Mouse (Mus musculus): ENCODE results near the gene Rgs7. TPM values are rescaled to one million over a fixed set of nuclear protein-coding genes. Genes with fewer than 3 reads are reported as not detected.
A peak's percentile ranks its signal among the peaks of the same experiment; 100 is the strongest.

Gene Rgs7
- polyA plus RNA-seq (2015; fragmentation: Nextera tagmentation; extraction: Ambion mirVana): 27.1 and 28.9 TPM in 2 replicates

DNA sequence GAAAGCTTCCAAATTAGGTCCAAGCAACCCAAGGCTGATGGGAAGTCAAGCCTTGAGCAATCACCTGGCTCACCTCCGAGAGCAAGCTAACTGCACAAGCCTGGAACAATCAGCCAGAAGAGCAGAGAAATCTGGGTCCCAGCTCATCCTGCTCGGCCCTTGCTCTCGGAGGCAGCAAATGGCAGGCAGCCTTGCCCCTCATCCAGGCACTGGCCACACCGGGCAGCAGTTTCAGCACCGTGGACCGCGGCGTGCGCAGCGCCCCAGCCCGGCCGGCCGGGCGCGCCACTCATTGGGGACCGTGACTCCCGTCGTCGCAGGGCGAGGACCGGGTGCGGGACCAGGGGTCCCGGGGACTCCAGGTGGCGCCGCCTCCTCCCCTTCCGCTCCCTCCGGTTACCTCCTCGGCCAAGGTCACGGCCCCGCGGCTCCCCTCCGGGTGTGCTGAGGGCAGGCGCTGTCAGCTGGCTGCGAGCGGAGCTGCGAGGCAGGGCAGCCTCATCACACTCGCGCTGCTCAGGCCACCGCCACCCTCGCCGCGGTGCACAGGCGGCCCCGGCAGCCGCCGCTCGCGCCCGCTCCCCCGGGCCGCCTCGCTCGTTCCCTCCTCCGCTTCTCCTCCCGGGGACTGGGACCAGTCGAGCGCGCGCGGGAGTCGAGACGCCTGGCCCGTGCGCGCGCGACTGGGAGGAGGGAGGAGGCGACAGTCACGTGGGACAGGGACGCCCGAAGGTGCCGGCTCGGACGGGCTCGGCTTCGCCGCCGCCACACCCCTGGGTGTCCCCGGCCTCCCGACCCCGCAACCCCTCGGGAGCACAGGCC lies at the start of gene Rgs7:
Rgs7 (minus strand) TSS at position 640 of the 822 bp plus-strand sequence.
- under 1% methylated on average over 47 of the region's 82 CpGs for WGBS
- Histone ChIP-seq H3K27ac (peak within 1 kb of the TSS; percentile 94), H3K27me3 (0 out of 2 replicates have a peak, but pooled peaks cover 6% of the 10 kb centered on the region), H3K9ac (peak within 1 kb of the TSS; percentile 88), H3K4me3 (peak within 1 kb of the TSS; percentile 71), H3K36me3 (no peaks in the 10 kb centered on the region), H3K9me3 (no peaks in the 10 kb centered on the region), H3K4me1 (replicated peaks) (peaks cover 16% of the 10 kb centered on the region), H3K4me2 (peak within 1 kb of the TSS; percentile 72)
- ATAC-seq (ENCODE audit: low FRiP score): peak; percentile 96

DNA sequence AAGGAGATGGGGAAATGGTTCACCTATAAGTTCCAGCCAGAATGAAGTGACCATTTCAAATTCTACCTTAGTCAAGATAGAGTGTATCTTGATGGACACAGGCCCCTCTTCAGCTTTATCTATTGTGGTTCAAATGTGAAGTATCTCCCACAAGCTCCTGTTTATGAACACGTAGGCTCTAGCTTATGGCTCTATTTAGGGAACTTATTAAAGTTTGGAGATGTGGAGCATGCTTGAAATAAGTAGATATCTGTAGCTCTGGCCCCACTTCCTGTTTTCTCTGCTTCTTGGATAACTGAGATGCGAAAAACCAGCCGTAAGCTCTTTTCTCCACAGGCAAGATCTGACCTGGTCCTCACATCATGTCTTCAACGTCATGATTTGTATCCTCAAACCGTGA lies 48.4 kb upstream of the Rgs7 start:
- no peak overlapping the region for H3K27ac ChIP-seq
- no peaks in the 10 kb centered on the region for H3K36me3 ChIP-seq
- H3K27me3 ChIP-seq: no peaks in the 10 kb centered on the region
- 94% methylated on average over 5 of the region's 5 CpGs for WGBS
- H3K4me2 ChIP-seq: no peak overlapping the region
- H3K9ac ChIP-seq: no peak overlapping the region
- no peak overlapping the region for H3K4me3 ChIP-seq
- no peaks in the 10 kb centered on the region for H3K9me3 ChIP-seq
- no peaks in the 10 kb centered on the region for H3K4me1 ChIP-seq (replicated peaks)
- no peak for ATAC-seq (ENCODE audit: low FRiP score)

DNA sequence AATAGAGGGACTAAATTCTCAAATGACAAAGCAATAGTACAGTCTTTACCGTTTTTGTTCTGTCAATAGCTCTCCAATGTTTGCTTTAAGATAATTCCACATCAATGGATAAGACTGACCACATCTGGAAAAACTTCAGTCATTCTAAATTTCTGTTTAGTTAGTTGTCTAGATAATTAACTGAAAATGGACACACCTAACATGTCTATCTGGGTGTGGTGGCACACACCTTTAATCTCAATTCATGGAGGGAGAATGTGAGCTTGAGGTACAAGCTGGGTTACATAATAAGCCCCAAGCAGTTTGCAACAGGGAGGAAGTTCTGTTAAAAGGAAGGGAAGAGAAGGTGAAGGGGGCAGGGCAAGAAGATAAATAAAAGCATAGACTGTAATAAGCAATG lies 45.0 kb upstream of the Rgs7 start:
- Histone ChIP-seq H3K4me2 (no peak overlapping the region), H3K27ac (no peak overlapping the region), H3K4me3 (no peak overlapping the region), H3K9ac (no peak overlapping the region), H3K36me3 (no peaks in the 10 kb centered on the region), H3K9me3 (no peaks in the 10 kb centered on the region), H3K4me1 (replicated peaks) (no peaks in the 10 kb centered on the region), H3K27me3 (no peaks in the 10 kb centered on the region)
- 86% methylated on average over 1 of the region's 1 CpGs for WGBS
- no peak for ATAC-seq (ENCODE audit: low FRiP score)

DNA sequence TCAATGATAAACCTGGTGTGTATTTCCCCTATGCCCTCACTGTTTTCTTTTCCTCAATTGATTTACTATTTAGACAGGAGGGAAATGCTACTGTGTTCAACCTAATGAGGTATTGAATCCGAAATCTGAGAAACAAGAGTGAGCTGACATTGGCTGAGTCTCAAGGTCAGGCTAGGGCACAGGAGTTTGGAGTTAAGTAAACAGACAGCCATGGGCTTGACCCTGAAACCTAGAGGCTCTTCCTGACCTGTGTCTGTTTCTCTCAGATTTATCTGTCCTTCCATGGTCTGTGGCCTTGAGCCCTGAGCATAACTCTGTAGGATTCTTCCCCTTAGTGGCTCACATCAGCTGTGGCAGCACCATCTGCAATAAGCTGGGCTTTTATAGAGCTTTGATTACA lies 37.6 kb upstream of the Rgs7 start:
- no peaks in the 10 kb centered on the region for H3K27me3 ChIP-seq
- 76% methylated on average over 1 of the region's 1 CpGs for WGBS
- no peaks in the 10 kb centered on the region for H3K9me3 ChIP-seq
- H3K4me3 ChIP-seq: no peak overlapping the region
- no peak overlapping the region for H3K4me2 ChIP-seq
- H3K36me3 ChIP-seq: no peaks in the 10 kb centered on the region
- H3K4me1 ChIP-seq (replicated peaks): no peaks in the 10 kb centered on the region
- no peak overlapping the region for H3K27ac ChIP-seq
- ATAC-seq (ENCODE audit: low FRiP score): no peak
- H3K9ac ChIP-seq: no peak overlapping the region

DNA sequence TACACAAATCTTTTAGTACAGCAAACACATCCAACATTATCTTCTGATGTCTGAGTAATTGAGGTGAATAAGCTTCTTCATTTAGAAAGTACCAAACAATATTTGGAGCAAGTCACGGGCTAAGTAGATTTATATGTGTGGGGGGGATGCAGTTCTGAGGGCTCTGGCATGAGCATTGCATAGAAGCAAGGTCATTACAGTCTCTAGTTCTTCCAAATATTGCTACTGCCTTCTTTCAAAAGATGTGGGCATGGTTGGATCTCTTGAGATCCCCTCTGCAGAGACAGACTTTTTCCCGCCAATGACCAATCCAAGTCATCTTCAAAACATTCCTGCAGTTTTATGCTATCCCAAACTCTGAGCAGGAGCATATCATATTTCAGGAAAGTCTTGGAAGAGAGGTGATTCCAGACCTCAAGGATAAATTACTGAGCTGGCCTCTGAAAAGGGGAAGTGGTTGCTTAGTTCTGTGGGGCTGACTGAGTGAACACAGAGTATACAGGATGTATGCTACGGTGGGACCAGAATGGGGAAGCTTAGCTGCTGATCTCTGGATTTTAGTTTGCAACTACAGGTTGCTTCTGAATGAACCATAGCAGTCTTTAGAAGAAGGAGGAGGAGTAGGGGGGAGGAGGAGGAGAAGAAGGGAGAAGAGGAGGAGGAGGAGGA lies 32.5 kb upstream of the Rgs7 start:
- Histone ChIP-seq H3K4me2 (no peak overlapping the region), H3K36me3 (no peaks in the 10 kb centered on the region), H3K27me3 (no peaks in the 10 kb centered on the region), H3K9ac (no peak overlapping the region), H3K27ac (no peak overlapping the region), H3K4me1 (replicated peaks) (no peaks in the 10 kb centered on the region), H3K4me3 (no peak overlapping the region), H3K9me3 (no peaks in the 10 kb centered on the region)
- no peak for ATAC-seq (ENCODE audit: low FRiP score)
- 84% methylated on average over 3 of the region's 3 CpGs for WGBS

DNA sequence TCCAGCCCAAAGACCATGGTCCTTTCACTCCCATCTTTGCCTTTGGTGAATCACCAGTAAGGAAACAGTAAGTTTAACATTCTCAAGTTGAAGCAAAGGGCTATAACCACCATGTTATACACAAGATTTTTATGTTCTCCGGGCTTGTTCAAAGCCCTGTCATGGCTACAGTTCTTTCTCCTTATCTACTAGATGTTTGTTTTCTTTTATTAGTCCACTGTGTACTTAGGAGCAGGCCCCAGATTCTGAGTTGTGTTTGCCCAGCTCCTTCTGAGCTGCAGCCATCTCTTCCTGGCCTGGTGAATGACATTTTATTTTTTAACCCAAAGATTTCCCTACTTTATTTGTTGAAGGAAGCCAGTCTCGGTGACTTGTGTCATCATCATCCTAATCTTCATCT lies 31.3 kb upstream of the Rgs7 start:
- no peak overlapping the region for H3K4me3 ChIP-seq
- no peaks in the 10 kb centered on the region for H3K27me3 ChIP-seq
- H3K36me3 ChIP-seq: no peaks in the 10 kb centered on the region
- H3K27ac ChIP-seq: no peak overlapping the region
- WGBS: 92% methylated on average over 2 of the region's 2 CpGs
- ATAC-seq (ENCODE audit: low FRiP score): no peak
- no peak overlapping the region for H3K4me2 ChIP-seq
- H3K9ac ChIP-seq: no peak overlapping the region
- no peaks in the 10 kb centered on the region for H3K9me3 ChIP-seq
- H3K4me1 ChIP-seq (replicated peaks): no peaks in the 10 kb centered on the region

DNA sequence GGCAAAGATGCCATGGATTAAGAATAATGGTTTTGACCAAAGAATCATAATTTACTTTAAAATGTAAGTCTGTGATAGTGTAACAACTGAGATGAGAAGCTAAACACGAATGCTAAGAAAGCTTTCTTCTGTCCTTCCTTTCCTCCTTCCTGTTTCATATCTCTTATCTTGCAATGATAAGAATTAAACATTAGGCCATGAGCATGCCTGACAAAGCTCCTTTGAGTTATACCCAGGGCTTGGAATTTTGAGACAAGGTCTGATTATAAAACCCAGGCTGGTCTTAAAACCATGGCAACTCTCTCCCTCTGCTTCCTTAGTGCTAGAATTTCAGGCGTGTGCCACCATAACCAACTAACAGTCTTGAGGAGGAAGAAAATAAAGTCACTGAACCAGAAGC lies 22.2 kb upstream of the Rgs7 start:
- 77% methylated on average over 2 of the region's 2 CpGs for WGBS
- Histone ChIP-seq H3K9ac (no peak overlapping the region), H3K27me3 (no peaks in the 10 kb centered on the region), H3K27ac (no peak overlapping the region), H3K4me2 (no peak overlapping the region), H3K36me3 (no peaks in the 10 kb centered on the region), H3K4me3 (no peak overlapping the region), H3K9me3 (no peaks in the 10 kb centered on the region), H3K4me1 (replicated peaks) (no peaks in the 10 kb centered on the region)
- no peak for ATAC-seq (ENCODE audit: low FRiP score)

DNA sequence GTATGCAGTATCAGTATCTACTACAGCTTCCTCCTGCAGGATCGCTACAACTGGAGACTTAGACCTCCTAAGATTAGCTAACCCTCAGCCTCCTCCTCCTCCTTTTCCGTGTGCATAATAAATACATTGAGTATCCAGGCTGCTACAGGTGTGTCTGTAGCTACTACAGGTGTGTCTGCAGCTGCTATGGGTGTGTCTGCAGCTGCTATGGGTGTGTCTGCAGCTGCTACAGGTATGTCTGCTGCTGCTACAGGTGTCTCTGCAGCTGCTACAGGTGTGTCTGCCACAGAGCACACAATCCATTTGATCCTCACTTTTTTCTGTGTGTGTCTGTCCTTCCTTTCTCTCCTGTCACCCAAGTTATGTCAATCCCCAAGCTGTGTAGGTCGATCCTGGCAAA lies 19.9 kb upstream of the Rgs7 start:
- Histone ChIP-seq H3K9ac (no peak overlapping the region), H3K27ac (no peak overlapping the region), H3K27me3 (no peaks in the 10 kb centered on the region), H3K9me3 (no peaks in the 10 kb centered on the region), H3K4me1 (replicated peaks) (no peaks in the 10 kb centered on the region), H3K4me2 (no peak overlapping the region), H3K4me3 (no peak overlapping the region), H3K36me3 (no peaks in the 10 kb centered on the region)
- no peak for ATAC-seq (ENCODE audit: low FRiP score)
- WGBS: 85% methylated on average over 3 of the region's 3 CpGs

DNA sequence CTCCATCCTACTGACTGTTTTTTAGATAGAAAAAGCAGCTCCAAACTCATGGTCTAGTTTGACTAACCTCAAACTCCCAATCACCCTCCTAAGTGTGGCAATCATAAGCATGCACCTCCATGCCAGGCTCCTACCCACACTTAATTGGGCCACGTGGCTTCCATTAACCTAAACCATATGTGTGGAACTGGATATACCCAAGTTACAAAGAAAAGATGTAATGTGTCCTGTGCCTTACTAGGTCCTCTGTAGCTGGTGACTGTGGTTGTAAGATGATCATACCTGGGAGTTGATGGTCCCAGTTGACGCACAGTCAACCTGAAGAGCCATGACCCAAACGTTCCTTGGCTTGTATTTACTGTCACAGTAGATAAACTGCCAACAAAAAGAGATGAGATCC lies 17.7 kb upstream of the Rgs7 start:
- no peak for ATAC-seq (ENCODE audit: low FRiP score)
- WGBS: 80% methylated on average over 3 of the region's 3 CpGs
- H3K27me3 ChIP-seq: no peaks in the 10 kb centered on the region
- no peak overlapping the region for H3K4me2 ChIP-seq
- no peak overlapping the region for H3K9ac ChIP-seq
- H3K27ac ChIP-seq: no peak overlapping the region
- no peak overlapping the region for H3K4me3 ChIP-seq
- H3K9me3 ChIP-seq: no peaks in the 10 kb centered on the region
- H3K4me1 ChIP-seq (replicated peaks): no peaks in the 10 kb centered on the region
- H3K36me3 ChIP-seq: no peaks in the 10 kb centered on the region

DNA sequence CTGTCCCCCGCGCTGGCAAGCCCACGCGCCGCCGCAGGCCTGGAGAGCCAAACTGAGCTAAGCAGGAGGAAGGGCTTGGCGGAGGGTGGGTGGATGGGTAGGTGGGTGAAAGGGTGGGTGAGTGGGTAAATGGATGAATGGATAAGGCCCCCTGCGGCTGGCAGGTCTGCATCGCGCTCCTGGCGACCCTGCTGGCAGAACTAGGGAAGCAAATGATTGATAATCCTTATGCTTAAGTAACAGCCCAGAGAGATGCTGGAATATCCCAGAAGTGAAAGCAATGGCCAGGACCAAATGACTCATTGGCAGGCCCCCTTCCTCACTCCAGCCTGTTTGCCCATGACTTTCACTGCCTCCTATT lies 363 bp upstream of the Rgs7 start:
- H3K9me3 ChIP-seq: no peaks in the 10 kb centered on the region
- peaks cover 16% of the 10 kb centered on the region for H3K4me1 ChIP-seq (replicated peaks)
- H3K4me3 ChIP-seq: peak overlapping the region; percentile 71
- H3K27ac ChIP-seq: peak overlapping the region; percentile 94
- peak overlapping the region; percentile 88 for H3K9ac ChIP-seq
- peak; percentile 83; the same call in 1 of the 2 replicates for ATAC-seq (ENCODE audit: low FRiP score)
- 0 out of 2 replicates have a peak, but pooled peaks cover 6% of the 10 kb centered on the region for H3K27me3 ChIP-seq
- H3K4me2 ChIP-seq: peak overlapping the region; percentile 72
- WGBS: 0% methylated on average over 11 of the region's 11 CpGs
- no peaks in the 10 kb centered on the region for H3K36me3 ChIP-seq

DNA sequence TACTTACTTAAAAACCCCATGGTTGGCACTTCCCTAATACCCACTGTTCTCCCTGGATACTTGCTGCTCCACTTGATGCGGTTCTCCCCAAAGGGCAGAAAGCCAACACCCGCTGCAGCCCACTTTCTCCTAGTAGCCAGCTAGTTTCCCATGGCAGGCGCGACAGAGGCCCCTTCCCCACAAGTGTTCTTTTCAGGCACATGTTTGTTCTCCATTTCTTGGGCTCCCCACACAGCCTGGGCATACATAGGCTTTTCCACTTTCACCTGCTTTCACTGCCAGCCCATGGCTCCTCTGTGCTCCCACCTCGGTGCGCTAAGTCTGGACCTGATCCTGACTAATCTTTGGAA lies 814 bp downstream of the Rgs7 start:
- Histone ChIP-seq H3K4me2 (peak overlapping the region; percentile 72), H3K27ac (peak overlapping the region; percentile 94), H3K9me3 (no peaks in the 10 kb centered on the region), H3K4me1 (replicated peaks) (peaks cover 16% of the 10 kb centered on the region), H3K9ac (peak overlapping the region; percentile 88), H3K36me3 (no peaks in the 10 kb centered on the region), H3K4me3 (peak overlapping the region; percentile 71), H3K27me3 (0 out of 2 replicates have a peak, but pooled peaks cover 6% of the 10 kb centered on the region)
- ATAC-seq (ENCODE audit: low FRiP score): peak; percentile 18
- 11% methylated on average over 6 of the region's 6 CpGs for WGBS

DNA sequence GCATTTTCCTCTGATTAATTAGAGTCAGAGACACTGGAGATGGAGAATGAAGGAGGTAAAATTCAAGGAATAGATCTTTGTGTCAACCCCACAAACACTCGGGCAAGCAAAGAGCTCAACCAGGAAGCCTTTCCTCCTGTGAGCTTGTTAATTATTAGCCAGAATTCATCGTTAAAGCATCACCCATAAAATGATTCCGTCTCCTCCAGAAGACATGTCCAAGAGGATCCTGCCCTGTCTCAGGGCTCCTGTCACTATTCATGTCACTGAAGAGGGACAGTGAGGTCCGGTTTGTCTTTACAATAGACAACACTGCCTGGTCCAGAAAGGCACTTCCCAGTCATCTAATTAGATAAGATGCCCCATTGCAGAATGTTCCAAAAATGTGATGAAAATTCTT lies 7.2 kb downstream of the Rgs7 start:
- H3K9me3 ChIP-seq: no peaks in the 10 kb centered on the region
- no peaks in the 10 kb centered on the region for H3K36me3 ChIP-seq
- H3K4me3 ChIP-seq: no peak overlapping the region
- H3K27ac ChIP-seq: no peak overlapping the region
- ATAC-seq (ENCODE audit: low FRiP score): no peak
- 39% methylated on average over 4 of the region's 4 CpGs for WGBS
- no peaks in the 10 kb centered on the region for H3K27me3 ChIP-seq
- H3K4me1 ChIP-seq (replicated peaks): no peaks in the 10 kb centered on the region
- H3K9ac ChIP-seq: no peak overlapping the region
- no peak overlapping the region for H3K4me2 ChIP-seq

DNA sequence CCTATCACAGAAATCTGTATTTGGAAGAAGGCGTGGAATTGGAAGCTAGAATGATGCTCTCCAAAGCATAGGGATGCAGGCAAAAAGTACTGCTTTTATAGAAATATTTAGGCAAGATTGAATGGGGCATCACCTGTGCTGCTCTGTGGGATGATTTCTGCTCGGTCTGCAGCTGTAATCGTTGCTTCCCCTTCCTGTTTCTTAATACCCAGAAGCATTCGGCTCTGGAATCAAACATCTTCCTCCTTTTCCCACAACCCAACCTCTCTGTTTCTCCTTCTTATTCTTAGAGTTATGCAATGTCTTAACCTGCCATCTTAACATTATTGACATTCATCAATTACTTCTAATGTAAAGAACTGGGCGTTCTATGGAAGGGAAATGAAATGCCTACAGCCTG lies 19.2 kb downstream of the Rgs7 start:
- ATAC-seq (ENCODE audit: low FRiP score): no peak
- H3K27me3 ChIP-seq: no peaks in the 10 kb centered on the region

More for the DNA sequence above, 19.2 kb downstream of the Rgs7 start:
- 90% methylated on average over 5 of the region's 5 CpGs for WGBS
- Histone ChIP-seq H3K9ac (no peak overlapping the region), H3K9me3 (no peaks in the 10 kb centered on the region), H3K36me3 (no peaks in the 10 kb centered on the region), H3K4me1 (replicated peaks) (no peaks in the 10 kb centered on the region), H3K4me2 (no peak overlapping the region), H3K27ac (no peak overlapping the region), H3K4me3 (no peak overlapping the region)

All from hindbrain, embryonic 13.5 days (tissue).